Mouse (Mus musculus): ENCODE measurements around the gene Il9r. TPM values are rescaled to one million over a fixed set of nuclear protein-coding genes. Genes with fewer than 3 reads are reported as not detected.
A peak's percentile ranks its signal among the peaks of the same experiment; 100 is the strongest.

The Il9r gene
- total RNA-seq, 1 experiment: 0.13 TPM

- no peak for DNase-seq (ENCODE audit: low read depth, low spot score)
- Histone ChIP-seq H3K36me3 (ENCODE audit: control insufficient read depth, insufficient read depth, low read length, poor library complexity, severe bottlenecking) (peaks cover 7% of the 10 kb centered on the region; the same call in 1 of the 2 replicates), H3K4me1 (ENCODE audit: control insufficient read depth in 2 of 2, insufficient read depth in 2 of 2, low read length in 2 of 2, poor library complexity in 1 of 2) (peaks cover 0 to 2% of the 10 kb centered on the region in 2 experiments; a peak in 1 of 4 replicates), H3K9ac (ENCODE audit: insufficient read depth, low read depth, low read length, poor library complexity, severe bottlenecking) (no peak overlapping the region), H3K27ac (ENCODE audit: insufficient read depth, low read depth, low read length, poor library complexity, severe bottlenecking) (no peak overlapping the region), H3K4me3 (ENCODE audit: insufficient read depth in 1 of 2, low read depth in 1 of 2, low read length in 2 of 2, poor library complexity in 1 of 2, severe bottlenecking in 1 of 2) (no peak overlapping the region), H3K9me3 (ENCODE audit: control insufficient read depth, insufficient read depth, low read depth, low read length) (no peaks in the 10 kb centered on the region)
- no peak for TF ChIP-seq MAFK (IDR thresholded peaks at IDR 0.05; ENCODE audit: insufficient read depth, low read depth, low read length)
- TF ChIP-seq ZC3H11A (IDR thresholded peaks at IDR 0.05; ENCODE audit: borderline replicate concordance, low read depth, low read length): no peak
- TF ChIP-seq CHD2 (IDR thresholded peaks at IDR 0.05; ENCODE audit: low read depth, low read length): no peak
- no peak for TF ChIP-seq HCFC1 (IDR thresholded peaks at IDR 0.05; ENCODE audit: borderline replicate concordance, insufficient read depth, low read length)
- no peak for TF ChIP-seq ZNF384 (IDR thresholded peaks at IDR 0.05; ENCODE audit: low read depth, low read length)
- in situ Hi-C loops (cut with MboI; ENCODE audit: low sequenced_read_pairs in 2 of 2, unreplicated experiment in 2 of 2): no loop called here
These were observed 41.3 kb upstream of the Il9r start for GRCm38 (mm10) chr11:32241391-32241790.

GRCm38 (mm10) chr11:32238093-32238860, 38.2 kb upstream of the Il9r start:
- Histone ChIP-seq H3K4me3 (ENCODE audit: insufficient read depth in 1 of 2, low read depth in 1 of 2, low read length in 2 of 2, poor library complexity in 1 of 2, severe bottlenecking in 1 of 2) (no peak overlapping the region), H3K9me3 (ENCODE audit: control insufficient read depth, insufficient read depth, low read depth, low read length) (no peaks in the 10 kb centered on the region), H3K36me3 (ENCODE audit: control insufficient read depth, insufficient read depth, low read length, poor library complexity, severe bottlenecking) (peaks cover 18% of the 10 kb centered on the region), H3K27ac (ENCODE audit: insufficient read depth, low read depth, low read length, poor library complexity, severe bottlenecking) (no peak overlapping the region), H3K4me1 (ENCODE audit: control insufficient read depth in 2 of 2, insufficient read depth in 2 of 2, low read length in 2 of 2, poor library complexity in 1 of 2) (no peaks in the 10 kb centered on the region), H3K9ac (ENCODE audit: insufficient read depth, low read depth, low read length, poor library complexity, severe bottlenecking) (no peak overlapping the region)
- in situ Hi-C loops (cut with MboI; ENCODE audit: low sequenced_read_pairs in 2 of 2, unreplicated experiment in 2 of 2): no loop called here
- DNase-seq (ENCODE audit: low read depth, low spot score): no peak
- TF ChIP-seq ZC3H11A (IDR thresholded peaks at IDR 0.05; ENCODE audit: borderline replicate concordance, low read depth, low read length) (peak; percentile 85), MAFK (IDR thresholded peaks at IDR 0.05; ENCODE audit: insufficient read depth, low read depth, low read length) (no peak)

GRCm38 (mm10) chr11:32237411-32237795, 37.3 kb upstream of the Il9r start:
- peaks cover 22% of the 10 kb centered on the region for H3K36me3 ChIP-seq (ENCODE audit: control insufficient read depth, insufficient read depth, low read length, poor library complexity, severe bottlenecking)

GRCm38 (mm10) chr11:32236712-32237410, 36.8 kb upstream of the Il9r start:
- Histone ChIP-seq H3K36me3 (ENCODE audit: control insufficient read depth, insufficient read depth, low read length, poor library complexity, severe bottlenecking) (peaks cover 26% of the 10 kb centered on the region), H3K4me1 (ENCODE audit: control insufficient read depth in 2 of 2, insufficient read depth in 2 of 2, low read length in 2 of 2, poor library complexity in 1 of 2) (no peaks in the 10 kb centered on the region), H3K9me3 (ENCODE audit: control insufficient read depth, insufficient read depth, low read depth, low read length) (no peaks in the 10 kb centered on the region), H3K4me3 (ENCODE audit: insufficient read depth in 1 of 2, low read depth in 1 of 2, low read length in 2 of 2, poor library complexity in 1 of 2, severe bottlenecking in 1 of 2) (no peak overlapping the region), H3K9ac (ENCODE audit: insufficient read depth, low read depth, low read length, poor library complexity, severe bottlenecking) (no peak overlapping the region), H3K27ac (ENCODE audit: insufficient read depth, low read depth, low read length, poor library complexity, severe bottlenecking) (no peak overlapping the region)
- in situ Hi-C loops (cut with MboI; ENCODE audit: low sequenced_read_pairs in 2 of 2, unreplicated experiment in 2 of 2): no loop called here
- TF ChIP-seq MAFK (IDR thresholded peaks at IDR 0.05; ENCODE audit: insufficient read depth, low read depth, low read length) (no peak), ZC3H11A (IDR thresholded peaks at IDR 0.05; ENCODE audit: borderline replicate concordance, low read depth, low read length) (no peak), CHD2 (IDR thresholded peaks at IDR 0.05; ENCODE audit: low read depth, low read length) (no peak), HCFC1 (IDR thresholded peaks at IDR 0.05; ENCODE audit: borderline replicate concordance, insufficient read depth, low read length) (no peak), ZNF384 (IDR thresholded peaks at IDR 0.05; ENCODE audit: low read depth, low read length) (no peak)
- DNase-seq (ENCODE audit: low read depth, low spot score): no peak

More at GRCm38 (mm10) chr11:32237411-32237795, 37.3 kb upstream of the Il9r start:
- Histone ChIP-seq H3K9me3 (ENCODE audit: control insufficient read depth, insufficient read depth, low read depth, low read length) (no peaks in the 10 kb centered on the region), H3K4me1 (ENCODE audit: control insufficient read depth in 2 of 2, insufficient read depth in 2 of 2, low read length in 2 of 2, poor library complexity in 1 of 2) (no peaks in the 10 kb centered on the region), H3K9ac (ENCODE audit: insufficient read depth, low read depth, low read length, poor library complexity, severe bottlenecking) (no peak overlapping the region), H3K4me3 (ENCODE audit: insufficient read depth in 1 of 2, low read depth in 1 of 2, low read length in 2 of 2, poor library complexity in 1 of 2, severe bottlenecking in 1 of 2) (no peak overlapping the region), H3K27ac (ENCODE audit: insufficient read depth, low read depth, low read length, poor library complexity, severe bottlenecking) (no peak overlapping the region)
- TF ChIP-seq ZC3H11A (IDR thresholded peaks at IDR 0.05; ENCODE audit: borderline replicate concordance, low read depth, low read length) (no peak), MAFK (IDR thresholded peaks at IDR 0.05; ENCODE audit: insufficient read depth, low read depth, low read length) (no peak), CHD2 (IDR thresholded peaks at IDR 0.05; ENCODE audit: low read depth, low read length) (no peak), HCFC1 (IDR thresholded peaks at IDR 0.05; ENCODE audit: borderline replicate concordance, insufficient read depth, low read length) (no peak), ZNF384 (IDR thresholded peaks at IDR 0.05; ENCODE audit: low read depth, low read length) (no peak)
- DNase-seq (ENCODE audit: low read depth, low spot score): no peak
- in situ Hi-C loops (cut with MboI; ENCODE audit: low sequenced_read_pairs in 2 of 2, unreplicated experiment in 2 of 2): no loop called here
